Mouse (Mus musculus): ENCODE data around the gene Pacs2. TPM values are rescaled to one million over a fixed set of nuclear protein-coding genes. Genes with fewer than 3 reads are reported as not detected.
A peak's percentile ranks its signal among the peaks of the same experiment; 100 is the strongest.

The Pacs2 gene
- polyA plus RNA-seq, 1 experiment from 2014 or later, result 26.3 TPM

GRCm38 (mm10) chr12:113101251-113101960 lies 87.1 kb downstream of the Pacs2 start:
- H3K4me3 ChIP-seq (replicated peaks), result no peak overlapping the region
- H3K9ac ChIP-seq, result no peak overlapping the region
- H3K27ac ChIP-seq, result no peak overlapping the region
- no peaks in the 10 kb centered on the region for H3K27me3 ChIP-seq
- H3K9me3 ChIP-seq, result no peaks in the 10 kb centered on the region
- peaks cover 41% of the 10 kb centered on the region for H3K4me1 ChIP-seq
- ATAC-seq (ENCODE audit: low FRiP score), result no peak
- 83% methylated on average over 9 of the region's 9 CpGs for WGBS
- peaks cover 9% of the 10 kb centered on the region for H3K36me3 ChIP-seq (replicated peaks)
- no peak overlapping the region for H3K4me2 ChIP-seq

- Histone ChIP-seq H3K27ac (no peak overlapping the region), H3K4me3 (replicated peaks) (no peak overlapping the region), H3K36me3 (replicated peaks) (peaks cover 9% of the 10 kb centered on the region), H3K27me3 (no peaks in the 10 kb centered on the region), H3K9ac (no peak overlapping the region), H3K9me3 (no peaks in the 10 kb centered on the region), H3K4me2 (no peak overlapping the region), H3K4me1 (peaks cover 35% of the 10 kb centered on the region)
- WGBS, result 65% methylated on average over 6 of the region's 6 CpGs
- no peak for ATAC-seq (ENCODE audit: low FRiP score)
Measured at GRCm38 (mm10) chr12:113102461-113102860, 88.2 kb downstream of the Pacs2 start.

- Histone ChIP-seq H3K36me3 (replicated peaks) (peaks cover 10% of the 10 kb centered on the region), H3K9ac (no peak overlapping the region), H3K4me2 (no peak overlapping the region), H3K4me3 (replicated peaks) (no peak overlapping the region), H3K27me3 (no peaks in the 10 kb centered on the region), H3K4me1 (peaks cover 29% of the 10 kb centered on the region), H3K9me3 (no peaks in the 10 kb centered on the region), H3K27ac (no peak overlapping the region)
- ATAC-seq (ENCODE audit: low FRiP score), result no peak
- WGBS, result 89% methylated on average over 8 of the region's 8 CpGs
Measured at GRCm38 (mm10) chr12:113103846-113104451, 89.6 kb downstream of the Pacs2 start.

- ATAC-seq (ENCODE audit: low FRiP score), result no peak
Measured at GRCm38 (mm10) chr12:113106386-113106785, 92.1 kb downstream of the Pacs2 start.

GRCm38 (mm10) chr12:113107431-113108124 lies 93.3 kb downstream of the Pacs2 start:
- 87% methylated on average over 4 of the region's 4 CpGs for WGBS
- Histone ChIP-seq H3K4me2 (no peak overlapping the region), H3K4me1 (peaks cover 6% of the 10 kb centered on the region; the same call in 1 of the 2 replicates), H3K36me3 (replicated peaks) (peaks cover 20% of the 10 kb centered on the region), H3K9me3 (no peaks in the 10 kb centered on the region), H3K4me3 (replicated peaks) (no peak overlapping the region), H3K27me3 (no peaks in the 10 kb centered on the region), H3K9ac (no peak overlapping the region), H3K27ac (no peak overlapping the region)
- no peak for ATAC-seq (ENCODE audit: low FRiP score)

More at GRCm38 (mm10) chr12:113106386-113106785, 92.1 kb downstream of the Pacs2 start:
- no peak overlapping the region for H3K27ac ChIP-seq
- H3K36me3 ChIP-seq (replicated peaks), result peaks cover 13% of the 10 kb centered on the region
- H3K27me3 ChIP-seq, result no peaks in the 10 kb centered on the region
- H3K4me1 ChIP-seq, result peaks cover 6% of the 10 kb centered on the region; the same call in 1 of the 2 replicates
- WGBS, result 94% methylated on average over 6 of the region's 6 CpGs
- no peaks in the 10 kb centered on the region for H3K9me3 ChIP-seq
- H3K9ac ChIP-seq, result no peak overlapping the region
- no peak overlapping the region for H3K4me2 ChIP-seq
- H3K4me3 ChIP-seq (replicated peaks), result no peak overlapping the region

- ATAC-seq (ENCODE audit: low FRiP score), result no peak
- Histone ChIP-seq H3K4me1 (no peaks in the 10 kb centered on the region; the same call in 1 of the 2 replicates), H3K27ac (no peak overlapping the region), H3K9me3 (no peaks in the 10 kb centered on the region), H3K27me3 (no peaks in the 10 kb centered on the region), H3K4me2 (no peak overlapping the region), H3K36me3 (replicated peaks) (peaks cover 32% of the 10 kb centered on the region), H3K9ac (no peak overlapping the region), H3K4me3 (replicated peaks) (no peak overlapping the region)
- 89% methylated on average over 17 of the region's 17 CpGs for WGBS
Measured at GRCm38 (mm10) chr12:113108528-113109283, 94.4 kb downstream of the Pacs2 start.

GRCm38 (mm10) chr12:113109801-113110200 lies 95.5 kb downstream of the Pacs2 start:
- ATAC-seq (ENCODE audit: low FRiP score), result no peak
- Histone ChIP-seq H3K27ac (no peak overlapping the region), H3K9ac (no peak overlapping the region), H3K27me3 (no peaks in the 10 kb centered on the region), H3K4me1 (no peaks in the 10 kb centered on the region; the same call in 1 of the 2 replicates), H3K36me3 (replicated peaks) (peaks cover 39% of the 10 kb centered on the region), H3K4me3 (replicated peaks) (no peak overlapping the region), H3K4me2 (no peak overlapping the region), H3K9me3 (no peaks in the 10 kb centered on the region)
- WGBS, result 82% methylated on average over 10 of the region's 10 CpGs

- H3K36me3 ChIP-seq (replicated peaks), result peaks cover 70% of the 10 kb centered on the region
- 92% methylated on average over 4 of the region's 4 CpGs for WGBS
- H3K9ac ChIP-seq, result no peak overlapping the region
- no peak overlapping the region for H3K4me2 ChIP-seq
- no peak overlapping the region for H3K4me3 ChIP-seq (replicated peaks)
- no peak overlapping the region for H3K27ac ChIP-seq
- H3K9me3 ChIP-seq, result no peaks in the 10 kb centered on the region
- no peaks in the 10 kb centered on the region for H3K4me1 ChIP-seq
- no peaks in the 10 kb centered on the region for H3K27me3 ChIP-seq
- ATAC-seq (ENCODE audit: low FRiP score), result no peak
Measured at GRCm38 (mm10) chr12:113114141-113114540, 99.8 kb downstream of the Pacs2 start.

GRCm38 (mm10) chr12:113114856-113115538 lies 100.7 kb downstream of the Pacs2 start:
- H3K9ac ChIP-seq, result no peak overlapping the region
- H3K27ac ChIP-seq, result no peak overlapping the region
- WGBS, result 87% methylated on average over 16 of the region's 16 CpGs

GRCm38 (mm10) chr12:113119516-113120410 lies 105.5 kb downstream of the Pacs2 start:
- Histone ChIP-seq H3K4me1 (no peaks in the 10 kb centered on the region), H3K36me3 (replicated peaks) (peaks cover 91% of the 10 kb centered on the region), H3K27me3 (no peaks in the 10 kb centered on the region), H3K4me2 (no peak overlapping the region), H3K9ac (no peak overlapping the region), H3K27ac (no peak overlapping the region), H3K9me3 (no peaks in the 10 kb centered on the region), H3K4me3 (replicated peaks) (no peak overlapping the region)
- ATAC-seq (ENCODE audit: low FRiP score), result peak; percentile 66
- 86% methylated on average over 20 of the region's 20 CpGs for WGBS

More at GRCm38 (mm10) chr12:113114856-113115538, 100.7 kb downstream of the Pacs2 start:
- Histone ChIP-seq H3K4me1 (no peaks in the 10 kb centered on the region), H3K4me2 (no peak overlapping the region), H3K4me3 (replicated peaks) (no peak overlapping the region), H3K27me3 (no peaks in the 10 kb centered on the region), H3K9me3 (no peaks in the 10 kb centered on the region), H3K36me3 (replicated peaks) (peaks cover 73% of the 10 kb centered on the region)
- ATAC-seq (ENCODE audit: low FRiP score), result no peak

Data from forebrain, embryonic 12.5 days (tissue).